8 mouse cellular contexts compared by ENCODE assay signal in genomic region chr8:119440250-119440951, GRCm38 (mm10). TPM values are rescaled to one million over a fixed set of nuclear protein-coding genes. Genes with fewer than 3 reads are reported as not detected.
DNase-seq lines count a peak whose midpoint lies in the region; ATAC-seq and TF ChIP-seq lines count a peak whose summit lies in the region.

No protein-coding gene starts in this region.

- no peak for ATAC-seq in hindbrain, embryonic 14.5 days (ENCODE audit: low FRiP score)
- peak; percentile 48 for ATAC-seq in megakaryocyte progenitor cell, adult 5-6 weeks (replicated peaks; ENCODE audit: poor library complexity)

- 0 out of 2 replicates have a peak overlapping the region, but pooled peaks have one; percentile 9 for H3K4me2 ChIP-seq in hindbrain, embryonic 14.5 days (replicated peaks)

- no peak overlapping the region for H3K27ac ChIP-seq in hindbrain, embryonic 14.5 days
- H3K27ac ChIP-seq in spleen, adult 2 months (ENCODE audit: insufficient read depth, low read length), result no peak overlapping the region

- no peak overlapping the region for H3K4me3 ChIP-seq in hindbrain, embryonic 14.5 days (replicated peaks; ENCODE audit: low read length)
- no peak overlapping the region for H3K4me3 ChIP-seq in spleen, adult 2 months (ENCODE audit: extremely low read depth, insufficient read depth, insufficient read length)

- no peak overlapping the region for H3K9ac ChIP-seq in hindbrain, embryonic 14.5 days

- TF ChIP-seq POLR2A in spleen, adult 2 months (IDR thresholded peaks at IDR 0.05; ENCODE audit: low read depth, low read length), result no peak

- 11% methylated on average over 16 of the region's 16 CpGs for WGBS in hindbrain, embryonic 14.5 days
- WGBS in spleen, adult 2 months, result 43% methylated on average over 16 of the region's 16 CpGs

- intact Hi-C loops in left cerebral cortex, postnatal 36 days (cut with DNase I), result loop anchor here (5.0 kb wide), 2 partner anchors 167 to 337 kb away; partner anchors contain the start of genes Taf1c and Tldc1

- H3K36me3 ChIP-seq in hindbrain, embryonic 14.5 days (replicated peaks; ENCODE audit: control insufficient read depth, insufficient read depth), result no peaks in the 10 kb centered on the region
- no peaks in the 10 kb centered on the region; the same call in 1 of the 2 replicates for H3K36me3 ChIP-seq in spleen, adult 2 months (ENCODE audit: control insufficient read depth, insufficient read depth, low read length)

- H3K27me3 ChIP-seq in hindbrain, embryonic 14.5 days (ENCODE audit: control insufficient read depth, insufficient read depth, low read length), result no peaks in the 10 kb centered on the region
- no peaks in the 10 kb centered on the region for H3K27me3 ChIP-seq in spleen, adult 2 months (ENCODE audit: control insufficient read depth, insufficient read depth, low read length)

- H3K9me3 ChIP-seq in hindbrain, embryonic 14.5 days (ENCODE audit: control insufficient read depth, low read length), result no peaks in the 10 kb centered on the region

- peak; percentile 71 for DNase-seq in ovary, adult 18-20 months (ENCODE audit: low spot score)
- DNase-seq in ovary, postnatal 10 days (ENCODE audit: low spot score), result no peak
- peak; percentile 71 to 85 for DNase-seq in cerebellum, postnatal 10 days
- peak; percentile 87 for DNase-seq in gastrocnemius, adult 18-20 months (ENCODE audit: low spot score)
- peak; percentile 84 for DNase-seq in hindbrain, embryonic 14.5 days (ENCODE audit: low spot score)
- peak; percentile 37 to 53 for DNase-seq in left cerebral cortex, postnatal 36 days (ENCODE audit: low spot score in 2 of 2)
- no peak for DNase-seq in spleen, adult 2 months (ENCODE audit: low read depth in 1 of 2, low spot score in 2 of 2)

- peaks cover 7% of the 10 kb centered on the region; the same call in 1 of the 2 replicates for H3K4me1 ChIP-seq in hindbrain, embryonic 14.5 days (replicated peaks; ENCODE audit: control insufficient read depth, insufficient read depth, low read length)
- peaks cover 22% of the 10 kb centered on the region for H3K4me1 ChIP-seq in spleen, adult 2 months (ENCODE audit: control insufficient read depth, insufficient read depth, insufficient read length)

- TF ChIP-seq CTCF in spleen, adult 2 months (IDR thresholded peaks at IDR 0.05; ENCODE audit: extremely low read depth, insufficient read depth, insufficient read length, insufficient replicate concordance), result peak; percentile 39; the same call in 1 of the 2 replicates

RNA-seq across cellular contexts. Expression of gene Necab2, which starts 6.1 kb away (rescaled TPM):
- total RNA-seq in gastrocnemius, adult 18-20 months (2021), result under 1 TPM in 1 of 2 experiments, not detected in 1; 0.16 TPM
- 44.4 and 50.1 TPM in 2 replicates for polyA plus RNA-seq in hindbrain, embryonic 14.5 days (2014; fragmentation: Nextera tagmentation; extraction: Ambion mirVana)
- 10 to 100 TPM; 60.4 to 67.1 TPM for total RNA-seq in left cerebral cortex, postnatal 36 days (2021)
- total RNA-seq in megakaryocyte progenitor cell, adult 5-6 weeks (2015), result not detected in 2 replicates
- total RNA-seq in megakaryocyte progenitor cell, adult 5-6 weeks (2017), result not detected in 2 replicates
- polyA plus RNA-seq in spleen, adult 2 months (2012; rRNA removed), result 0.23 and 0.27 TPM in 2 replicates

RNA-seq across cellular contexts. Expression of gene Osgin1, which starts 6.5 kb away (rescaled TPM):
- 10 to 100 TPM in 1 of 2 experiments, 1 to 10 TPM in 1; 9.3 to 13.9 TPM for total RNA-seq in gastrocnemius, adult 18-20 months (2021)
- 0.35 and 0.40 TPM in 2 replicates for polyA plus RNA-seq in hindbrain, embryonic 14.5 days (2014; fragmentation: Nextera tagmentation; extraction: Ambion mirVana)
- under 1 TPM; 0.34 to 0.81 TPM for total RNA-seq in left cerebral cortex, postnatal 36 days (2021)
- total RNA-seq in megakaryocyte progenitor cell, adult 5-6 weeks (2015), result 0.25 and 1.6 TPM in 2 replicates
- total RNA-seq in megakaryocyte progenitor cell, adult 5-6 weeks (2017), result 0.95 and 4.1 TPM in 2 replicates
- 15.6 and 20.7 TPM in 2 replicates for polyA plus RNA-seq in spleen, adult 2 months (2012; rRNA removed)

RNA-seq across cellular contexts. Expression of gene Mlycd, which starts 45.7 kb away (rescaled TPM):
- total RNA-seq in gastrocnemius, adult 18-20 months (2021), result 10 to 100 TPM; 75.0 to 87.3 TPM
- polyA plus RNA-seq in hindbrain, embryonic 14.5 days (2014; fragmentation: Nextera tagmentation; extraction: Ambion mirVana), result 17.8 and 20.2 TPM in 2 replicates
- 10 to 100 TPM; 29.4 to 33.8 TPM for total RNA-seq in left cerebral cortex, postnatal 36 days (2021)
- total RNA-seq in megakaryocyte progenitor cell, adult 5-6 weeks (2015), result 6.4 and 7.7 TPM in 2 replicates
- 6.5 and 7.8 TPM in 2 replicates for total RNA-seq in megakaryocyte progenitor cell, adult 5-6 weeks (2017)
- polyA plus RNA-seq in spleen, adult 2 months (2012; rRNA removed), result 17.8 and 23.6 TPM in 2 replicates

Comparison
In these comparisons a context has a peak if more than half of its experiments do, and no peak if none do; other contexts are left out.
1. DNase-seq: peak in ovary, adult 18-20 months (single experiment), cerebellum, postnatal 10 days (2 of 2), gastrocnemius, adult 18-20 months (single experiment), hindbrain, embryonic 14.5 days (single experiment) and left cerebral cortex, postnatal 36 days (2 of 2); none in ovary, postnatal 10 days (single experiment) and spleen, adult 2 months (0 of 2).
2. RNA of gene Necab2, which starts 6.1 kb away (total RNA-seq): 60.4 to 67.1 TPM in left cerebral cortex, postnatal 36 days; 0.16 TPM in gastrocnemius, adult 18-20 months and not detected in megakaryocyte progenitor cell, adult 5-6 weeks; every median in the first group is over 10 times any median in the second.